Mouse (Mus musculus): ENCODE results near the gene Tgif2. TPM values are rescaled to one million over a fixed set of nuclear protein-coding genes. Genes with fewer than 3 reads are reported as not detected.

Tgif2 gene
- polyA plus RNA-seq, 1 experiment from 2014 or later, result 11.9 TPM

- H3K27ac ChIP-seq (replicated peaks), result peak overlapping the region; percentile 89
- H3K9ac ChIP-seq (ENCODE audit: low read length), result peak overlapping the region; percentile 86
- no peaks in the 10 kb centered on the region for H3K36me3 ChIP-seq (ENCODE audit: control insufficient read depth, insufficient read depth, low read length)
- DNase-seq (ENCODE audit: low spot score) (peak; percentile 66), ATAC-seq (ENCODE audit: low FRiP score, low TSS enrichment) (peak; percentile 39)
- TF ChIP-seq CTCF (IDR thresholded peaks at IDR 0.05; ENCODE audit: low read depth) (peak; percentile 36; the same call in 1 of the 2 replicates), EP300 (optimal IDR thresholded peaks at IDR 0.05) (no peak)
- peak overlapping the region; percentile 96 for H3K4me2 ChIP-seq (replicated peaks; ENCODE audit: low read depth)
- no peaks in the 10 kb centered on the region for H3K9me3 ChIP-seq (ENCODE audit: control insufficient read depth, low read length)
- WGBS, result under 1% methylated on average over 41 of the region's 42 CpGs
- H3K4me3 ChIP-seq (ENCODE audit: low read depth, low read length), result peak overlapping the region; percentile 76
- H3K27me3 ChIP-seq (ENCODE audit: control insufficient read depth, insufficient read depth, low read length), result no peaks in the 10 kb centered on the region
- H3K4me1 ChIP-seq (replicated peaks; ENCODE audit: control insufficient read depth, insufficient read depth), result peaks cover 22% of the 10 kb centered on the region; the same call in 1 of the 2 replicates
Observed at GRCm38 (mm10) chr2:156841028-156841840, 1.4 kb downstream of the Tgif2 start.

- H3K27ac ChIP-seq (replicated peaks), result peak overlapping the region; percentile 89
- 11% methylated on average over 20 of the region's 20 CpGs for WGBS
- no peaks in the 10 kb centered on the region for H3K9me3 ChIP-seq (ENCODE audit: control insufficient read depth, low read length)
- H3K36me3 ChIP-seq (ENCODE audit: control insufficient read depth, insufficient read depth, low read length), result no peaks in the 10 kb centered on the region
- ATAC-seq (ENCODE audit: low FRiP score, low TSS enrichment), result 0 out of 2 replicates have a peak, but pooled peaks have one; percentile 17
- H3K4me3 ChIP-seq (ENCODE audit: low read depth, low read length), result peak overlapping the region; percentile 76
- peak; percentile 65 for DNase-seq (ENCODE audit: low spot score)
- peak overlapping the region; percentile 96 for H3K4me2 ChIP-seq (replicated peaks; ENCODE audit: low read depth)
- TF ChIP-seq EP300 (optimal IDR thresholded peaks at IDR 0.05) (no peak), CTCF (IDR thresholded peaks at IDR 0.05; ENCODE audit: low read depth) (peak; percentile 25)
- H3K9ac ChIP-seq (ENCODE audit: low read length), result peak overlapping the region; percentile 86
- H3K4me1 ChIP-seq (replicated peaks; ENCODE audit: control insufficient read depth, insufficient read depth), result peaks cover 22% of the 10 kb centered on the region; the same call in 1 of the 2 replicates
- H3K27me3 ChIP-seq (ENCODE audit: control insufficient read depth, insufficient read depth, low read length), result no peaks in the 10 kb centered on the region
Observed at GRCm38 (mm10) chr2:156841841-156842706, 2.3 kb downstream of the Tgif2 start.

GRCm38 (mm10) chr2:156842711-156843110 is 2.9 kb downstream of the Tgif2 start:
- no peak for DNase-seq (ENCODE audit: low spot score)

GRCm38 (mm10) chr2:156843331-156843730 is 3.5 kb downstream of the Tgif2 start:
- H3K36me3 ChIP-seq (ENCODE audit: control insufficient read depth, insufficient read depth, low read length), result no peaks in the 10 kb centered on the region
- peaks cover 22% of the 10 kb centered on the region; the same call in 1 of the 2 replicates for H3K4me1 ChIP-seq (replicated peaks; ENCODE audit: control insufficient read depth, insufficient read depth)
- H3K4me2 ChIP-seq (replicated peaks; ENCODE audit: low read depth), result no peak overlapping the region
- H3K9me3 ChIP-seq (ENCODE audit: control insufficient read depth, low read length), result no peaks in the 10 kb centered on the region
- no peak overlapping the region for H3K9ac ChIP-seq (ENCODE audit: low read length)
- no peaks in the 10 kb centered on the region for H3K27me3 ChIP-seq (ENCODE audit: control insufficient read depth, insufficient read depth, low read length)
- DNase-seq (ENCODE audit: low spot score) (no peak), ATAC-seq (ENCODE audit: low FRiP score, low TSS enrichment) (no peak)
- TF ChIP-seq EP300 (optimal IDR thresholded peaks at IDR 0.05), result no peak
- no peak for TF ChIP-seq CTCF (IDR thresholded peaks at IDR 0.05; ENCODE audit: low read depth)
- H3K4me3 ChIP-seq (ENCODE audit: low read depth, low read length), result no peak overlapping the region
- 59% methylated on average over 10 of the region's 10 CpGs for WGBS
- H3K27ac ChIP-seq (replicated peaks), result no peak overlapping the region

More at GRCm38 (mm10) chr2:156842711-156843110, 2.9 kb downstream of the Tgif2 start:
- H3K36me3 ChIP-seq (ENCODE audit: control insufficient read depth, insufficient read depth, low read length), result no peaks in the 10 kb centered on the region
- no peak for TF ChIP-seq EP300 (optimal IDR thresholded peaks at IDR 0.05)
- no peak for TF ChIP-seq CTCF (IDR thresholded peaks at IDR 0.05; ENCODE audit: low read depth)
- no peaks in the 10 kb centered on the region for H3K27me3 ChIP-seq (ENCODE audit: control insufficient read depth, insufficient read depth, low read length)
- no peak for ATAC-seq (ENCODE audit: low FRiP score, low TSS enrichment)
- WGBS, result 27% methylated on average over 11 of the region's 11 CpGs
- peaks cover 22% of the 10 kb centered on the region; the same call in 1 of the 2 replicates for H3K4me1 ChIP-seq (replicated peaks; ENCODE audit: control insufficient read depth, insufficient read depth)
- H3K4me2 ChIP-seq (replicated peaks; ENCODE audit: low read depth), result peak overlapping the region; percentile 96
- peak overlapping the region; percentile 13; the same call in 1 of the 2 replicates for H3K9ac ChIP-seq (ENCODE audit: low read length)
- no peak overlapping the region; the same call in 1 of the 2 replicates for H3K27ac ChIP-seq (replicated peaks)
- H3K9me3 ChIP-seq (ENCODE audit: control insufficient read depth, low read length), result no peaks in the 10 kb centered on the region
- H3K4me3 ChIP-seq (ENCODE audit: low read depth, low read length), result no peak overlapping the region

- Histone ChIP-seq H3K9ac (ENCODE audit: low read length) (no peak overlapping the region), H3K4me1 (replicated peaks; ENCODE audit: control insufficient read depth, insufficient read depth) (peaks cover 22% of the 10 kb centered on the region), H3K36me3 (ENCODE audit: control insufficient read depth, insufficient read depth, low read length) (no peaks in the 10 kb centered on the region), H3K27ac (replicated peaks) (peak overlapping the region; percentile 71), H3K4me3 (ENCODE audit: low read depth, low read length) (no peak overlapping the region), H3K9me3 (ENCODE audit: control insufficient read depth, low read length) (no peaks in the 10 kb centered on the region), H3K27me3 (ENCODE audit: control insufficient read depth, insufficient read depth, low read length) (no peaks in the 10 kb centered on the region), H3K4me2 (replicated peaks; ENCODE audit: low read depth) (0 out of 2 replicates have a peak overlapping the region, but pooled peaks have one; percentile 9)
- WGBS, result 51% methylated on average over 10 of the region's 10 CpGs
- DNase-seq (ENCODE audit: low spot score), result no peak
- TF ChIP-seq CTCF (IDR thresholded peaks at IDR 0.05; ENCODE audit: low read depth), result no peak
- TF ChIP-seq EP300 (optimal IDR thresholded peaks at IDR 0.05), result no peak
- ATAC-seq (ENCODE audit: low FRiP score, low TSS enrichment), result no peak
Observed at GRCm38 (mm10) chr2:156844715-156845114, 4.9 kb downstream of the Tgif2 start.

Measured in stomach, postnatal 0 days (tissue).